Mouse (Mus musculus) brain, embryonic 14.5 days (tissue): ENCODE data around the gene Ptger4.

Experiments used
- CTCF ChIP-seq: fragments of 200-500 bp; IDR thresholded peaks from 2 replicates; pipeline ENCODE4 v1.5.1; 2012; ENCODE audit warnings: inconsistent platforms, mild to moderate bottlenecking, moderate library complexity, borderline replicate concordance; ENCODE audit not compliant: insufficient read depth, insufficient read length; ENCODE audit errors: extremely low read depth
- POLR2A ChIP-seq: fragments of 200-500 bp; IDR thresholded peaks from 2 replicates; pipeline ENCODE4 v1.6.1; 2012; ENCODE audit warnings: mild to moderate bottlenecking, inconsistent platforms, borderline replicate concordance; ENCODE audit not compliant: poor library complexity, insufficient read depth, insufficient read length, severe bottlenecking; ENCODE audit errors: extremely low read depth

GRCm38 (mm10) chr15:5173217-5173820 is 70.7 kb downstream of the Ptger4 start:
- no peak for TF ChIP-seq POLR2A
- TF ChIP-seq CTCF: no peak
